Mouse (Mus musculus): Measurements from ENCODE around the gene Nav1. TPM values are rescaled to one million over a fixed set of nuclear protein-coding genes. Genes with fewer than 3 reads are reported as not detected.

Gene Nav1
- polyA plus RNA-seq, 1 experiment from 2014 or later = 48.8 TPM

- H3K27ac ChIP-seq (ENCODE audit: low read depth, low read length) = no peak overlapping the region
- H3K9ac ChIP-seq (ENCODE audit: low read depth, low read length) = no peak overlapping the region
- H3K27me3 ChIP-seq (replicated peaks; ENCODE audit: control insufficient read depth, insufficient read depth, low read length) = no peaks in the 10 kb centered on the region
- no peak for ATAC-seq
- 51% methylated on average over 3 of the region's 3 CpGs for WGBS
- no peaks in the 10 kb centered on the region for H3K9me3 ChIP-seq (ENCODE audit: control insufficient read depth, low read length)
- H3K4me2 ChIP-seq (ENCODE audit: low read length) = no peak overlapping the region
- H3K36me3 ChIP-seq (ENCODE audit: control insufficient read depth, insufficient read depth, low read length) = no peaks in the 10 kb centered on the region
- no peak overlapping the region for H3K4me3 ChIP-seq (ENCODE audit: low read length)
- peaks cover 52% of the 10 kb centered on the region for H3K4me1 ChIP-seq (ENCODE audit: control insufficient read depth, insufficient read depth, low read depth, low read length)
These were observed 56.2 kb downstream of the Nav1 start for GRCm38 (mm10) chr1:135550886-135551285.

GRCm38 (mm10) chr1:135548750-135549149 lies 58.3 kb downstream of the Nav1 start:
- no peaks in the 10 kb centered on the region for H3K9me3 ChIP-seq (ENCODE audit: control insufficient read depth, low read length)
- peaks cover 47% of the 10 kb centered on the region for H3K4me1 ChIP-seq (ENCODE audit: control insufficient read depth, insufficient read depth, low read depth, low read length)
- H3K27ac ChIP-seq (ENCODE audit: low read depth, low read length) = peak overlapping the region; percentile 30
- H3K4me2 ChIP-seq (ENCODE audit: low read length) = no peak overlapping the region
- no peaks in the 10 kb centered on the region for H3K36me3 ChIP-seq (ENCODE audit: control insufficient read depth, insufficient read depth, low read length)
- WGBS = 35% methylated on average over 9 of the region's 9 CpGs
- ATAC-seq = peak; percentile 65
- H3K9ac ChIP-seq (ENCODE audit: low read depth, low read length) = peak overlapping the region; percentile 9
- H3K27me3 ChIP-seq (replicated peaks; ENCODE audit: control insufficient read depth, insufficient read depth, low read length) = no peaks in the 10 kb centered on the region
- no peak overlapping the region for H3K4me3 ChIP-seq (ENCODE audit: low read length)

DNA sequence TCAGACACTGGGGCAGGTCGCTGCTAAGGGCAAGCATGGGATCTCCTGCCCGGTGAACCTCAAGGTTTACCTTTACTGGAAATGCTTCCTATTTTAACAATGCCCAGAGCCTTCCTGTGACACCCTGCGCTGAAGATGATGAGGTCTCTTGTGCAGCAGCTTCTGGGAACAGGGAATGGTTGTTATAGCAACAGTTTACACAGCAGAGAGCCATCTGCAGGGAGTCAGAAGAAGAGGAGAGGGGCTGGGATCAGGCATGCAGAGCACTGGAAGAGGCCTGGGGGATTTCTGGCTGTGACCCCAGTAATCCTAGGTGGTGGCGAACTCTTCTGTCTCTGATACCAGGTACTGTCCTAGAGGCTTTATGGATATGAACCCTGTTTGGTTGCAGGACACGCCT lies 61.0 kb downstream of the Nav1 start:
- Histone ChIP-seq H3K4me2 (ENCODE audit: low read length) (no peak overlapping the region), H3K9me3 (ENCODE audit: control insufficient read depth, low read length) (no peaks in the 10 kb centered on the region), H3K27ac (ENCODE audit: low read depth, low read length) (peak overlapping the region; percentile 14; the same call in 1 of the 2 replicates), H3K9ac (ENCODE audit: low read depth, low read length) (no peak overlapping the region), H3K4me1 (ENCODE audit: control insufficient read depth, insufficient read depth, low read depth, low read length) (peaks cover 37% of the 10 kb centered on the region), H3K27me3 (replicated peaks; ENCODE audit: control insufficient read depth, insufficient read depth, low read length) (no peaks in the 10 kb centered on the region), H3K36me3 (ENCODE audit: control insufficient read depth, insufficient read depth, low read length) (no peaks in the 10 kb centered on the region), H3K4me3 (ENCODE audit: low read length) (no peak overlapping the region)
- WGBS = 49% methylated on average over 5 of the region's 5 CpGs
- ATAC-seq = no peak

DNA sequence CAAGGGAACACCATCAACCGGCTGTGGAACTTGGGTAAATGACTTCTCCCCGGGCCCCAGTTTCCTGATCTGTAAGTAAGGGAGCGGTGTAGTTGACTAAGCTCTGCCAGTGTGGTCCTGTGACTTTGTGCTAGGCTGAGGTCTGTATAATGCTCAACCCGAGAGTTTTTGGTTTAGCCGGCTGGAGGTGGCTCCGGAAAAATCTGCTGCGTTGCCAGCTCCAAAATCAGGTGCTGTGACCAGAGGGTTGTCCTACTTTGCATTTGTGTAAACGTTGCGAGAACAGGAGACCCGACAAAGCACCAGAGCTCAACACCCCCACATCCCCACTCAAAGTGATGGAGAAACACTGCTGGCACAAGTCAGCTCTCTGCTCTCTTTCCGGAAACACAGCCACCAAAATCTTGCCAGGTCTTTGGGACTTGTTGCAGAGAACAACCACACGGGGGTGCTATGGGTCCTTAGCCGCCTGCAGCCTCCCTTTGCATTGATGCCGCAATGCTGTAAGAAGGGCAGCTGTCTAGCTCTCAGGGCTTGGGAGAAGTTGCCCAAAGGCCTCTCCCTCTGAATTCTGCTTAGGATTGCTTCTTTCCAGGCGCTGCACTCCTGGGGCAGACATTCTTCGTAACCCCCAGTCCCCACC lies 62.5 kb downstream of the Nav1 start:
- 40% methylated on average over 16 of the region's 16 CpGs for WGBS
- Histone ChIP-seq H3K27me3 (replicated peaks; ENCODE audit: control insufficient read depth, insufficient read depth, low read length) (no peaks in the 10 kb centered on the region), H3K4me1 (ENCODE audit: control insufficient read depth, insufficient read depth, low read depth, low read length) (peaks cover 32% of the 10 kb centered on the region), H3K9ac (ENCODE audit: low read depth, low read length) (0 out of 2 replicates have a peak overlapping the region, but pooled peaks have one; percentile 16), H3K4me2 (ENCODE audit: low read length) (no peak overlapping the region), H3K36me3 (ENCODE audit: control insufficient read depth, insufficient read depth, low read length) (no peaks in the 10 kb centered on the region), H3K27ac (ENCODE audit: low read depth, low read length) (peak overlapping the region; percentile 36), H3K9me3 (ENCODE audit: control insufficient read depth, low read length) (no peaks in the 10 kb centered on the region), H3K4me3 (ENCODE audit: low read length) (no peak overlapping the region)
- peak; percentile 28; the same call in 1 of the 2 replicates for ATAC-seq

DNA sequence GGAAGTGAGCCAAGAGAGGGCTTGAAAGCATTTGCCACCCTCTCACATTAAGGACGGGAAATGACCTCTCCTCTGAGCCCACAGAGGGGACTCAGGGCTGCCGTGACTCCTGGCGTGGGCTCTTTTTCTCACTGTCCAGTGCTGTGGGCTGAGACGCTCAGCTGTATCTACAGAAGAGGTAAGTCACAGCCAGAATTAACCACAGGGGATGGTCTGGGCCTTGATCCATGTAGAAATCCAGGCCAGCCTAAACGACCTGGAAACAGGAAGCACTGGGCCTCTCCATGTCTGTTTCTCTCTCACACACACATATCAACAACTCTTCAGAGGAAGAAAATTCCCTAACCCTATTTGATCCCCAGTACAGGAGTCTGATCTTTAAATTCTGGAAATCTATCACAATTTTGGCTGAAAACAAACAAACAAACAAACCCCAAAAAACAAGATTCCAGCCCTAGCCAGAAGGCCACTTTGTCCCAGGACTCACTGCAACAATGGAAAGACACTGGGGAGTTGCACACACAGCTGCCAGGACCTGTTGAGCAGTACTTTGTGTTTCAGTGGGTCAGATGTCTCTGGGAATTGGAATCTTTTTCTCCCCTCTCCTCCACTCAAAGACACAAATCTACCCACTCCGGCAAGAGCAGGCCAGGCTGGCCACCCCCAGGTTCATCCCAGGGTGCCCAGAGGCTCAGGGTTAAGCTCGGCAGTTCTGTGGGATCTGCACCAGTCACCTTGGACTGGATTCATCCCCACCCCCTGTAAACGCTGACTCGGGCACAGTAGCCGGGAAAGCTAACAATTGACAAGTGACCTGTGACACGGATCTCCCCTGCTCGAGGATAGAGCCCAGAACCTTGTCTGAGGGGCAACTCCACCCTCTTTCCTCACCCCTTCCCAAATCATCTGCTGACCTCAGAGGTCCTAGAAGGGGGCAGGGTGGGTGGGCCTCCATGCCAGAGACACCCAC lies 64.0 kb downstream of the Nav1 start:
- H3K9ac ChIP-seq (ENCODE audit: low read depth, low read length) = peak overlapping the region; percentile 6
- 0 out of 2 replicates have a peak overlapping the region, but pooled peaks have one; percentile 40 for H3K27ac ChIP-seq (ENCODE audit: low read depth, low read length)
- no peak for ATAC-seq
- H3K36me3 ChIP-seq (ENCODE audit: control insufficient read depth, insufficient read depth, low read length) = no peaks in the 10 kb centered on the region
- H3K9me3 ChIP-seq (ENCODE audit: control insufficient read depth, low read length) = no peaks in the 10 kb centered on the region
- H3K4me1 ChIP-seq (ENCODE audit: control insufficient read depth, insufficient read depth, low read depth, low read length) = peaks cover 19% of the 10 kb centered on the region
- no peak overlapping the region for H3K4me2 ChIP-seq (ENCODE audit: low read length)
- H3K4me3 ChIP-seq (ENCODE audit: low read length) = no peak overlapping the region
- no peaks in the 10 kb centered on the region for H3K27me3 ChIP-seq (replicated peaks; ENCODE audit: control insufficient read depth, insufficient read depth, low read length)
- WGBS = 47% methylated on average over 12 of the region's 12 CpGs

GRCm38 (mm10) chr1:135542080-135542479 lies 65.0 kb downstream of the Nav1 start:
- no peak for ATAC-seq
- H3K4me3 ChIP-seq (ENCODE audit: low read length) = no peak overlapping the region
- H3K36me3 ChIP-seq (ENCODE audit: control insufficient read depth, insufficient read depth, low read length) = no peaks in the 10 kb centered on the region
- no peaks in the 10 kb centered on the region for H3K27me3 ChIP-seq (replicated peaks; ENCODE audit: control insufficient read depth, insufficient read depth, low read length)
- H3K4me1 ChIP-seq (ENCODE audit: control insufficient read depth, insufficient read depth, low read depth, low read length) = peaks cover 18% of the 10 kb centered on the region
- WGBS = 84% methylated on average over 9 of the region's 9 CpGs
- H3K4me2 ChIP-seq (ENCODE audit: low read length) = no peak overlapping the region
- H3K9me3 ChIP-seq (ENCODE audit: control insufficient read depth, low read length) = no peaks in the 10 kb centered on the region
- no peak overlapping the region for H3K9ac ChIP-seq (ENCODE audit: low read depth, low read length)
- H3K27ac ChIP-seq (ENCODE audit: low read depth, low read length) = no peak overlapping the region

DNA sequence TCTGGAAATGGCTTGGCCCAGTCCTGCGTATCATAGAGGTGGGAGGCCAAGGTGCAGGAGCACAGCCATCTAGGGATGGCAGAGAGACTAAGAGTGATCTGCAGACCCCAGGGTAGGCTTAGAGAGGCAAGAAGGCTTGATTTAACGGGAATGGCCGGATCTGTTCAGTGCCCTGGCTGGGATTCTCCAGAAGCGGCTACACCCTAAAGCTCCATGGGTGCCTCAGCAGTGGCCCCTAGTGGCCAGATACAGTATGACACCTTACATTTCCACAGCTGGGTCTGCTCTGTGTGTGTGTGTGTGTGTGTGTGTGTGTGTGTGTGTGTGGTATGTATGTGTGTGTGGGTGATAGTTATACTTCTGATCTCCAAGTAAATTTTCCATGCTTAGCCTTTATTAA lies 66.8 kb downstream of the Nav1 start:
- Histone ChIP-seq H3K27me3 (replicated peaks; ENCODE audit: control insufficient read depth, insufficient read depth, low read length) (no peaks in the 10 kb centered on the region), H3K27ac (ENCODE audit: low read depth, low read length) (no peak overlapping the region), H3K9me3 (ENCODE audit: control insufficient read depth, low read length) (no peaks in the 10 kb centered on the region), H3K4me3 (ENCODE audit: low read length) (no peak overlapping the region), H3K4me2 (ENCODE audit: low read length) (no peak overlapping the region), H3K4me1 (ENCODE audit: control insufficient read depth, insufficient read depth, low read depth, low read length) (peaks cover 9% of the 10 kb centered on the region), H3K36me3 (ENCODE audit: control insufficient read depth, insufficient read depth, low read length) (peaks cover 2% of the 10 kb centered on the region; the same call in 1 of the 2 replicates), H3K9ac (ENCODE audit: low read depth, low read length) (peak overlapping the region; percentile 8; the same call in 1 of the 2 replicates)
- WGBS = 25% methylated on average over 4 of the region's 4 CpGs
- peak; percentile 59 for ATAC-seq

DNA sequence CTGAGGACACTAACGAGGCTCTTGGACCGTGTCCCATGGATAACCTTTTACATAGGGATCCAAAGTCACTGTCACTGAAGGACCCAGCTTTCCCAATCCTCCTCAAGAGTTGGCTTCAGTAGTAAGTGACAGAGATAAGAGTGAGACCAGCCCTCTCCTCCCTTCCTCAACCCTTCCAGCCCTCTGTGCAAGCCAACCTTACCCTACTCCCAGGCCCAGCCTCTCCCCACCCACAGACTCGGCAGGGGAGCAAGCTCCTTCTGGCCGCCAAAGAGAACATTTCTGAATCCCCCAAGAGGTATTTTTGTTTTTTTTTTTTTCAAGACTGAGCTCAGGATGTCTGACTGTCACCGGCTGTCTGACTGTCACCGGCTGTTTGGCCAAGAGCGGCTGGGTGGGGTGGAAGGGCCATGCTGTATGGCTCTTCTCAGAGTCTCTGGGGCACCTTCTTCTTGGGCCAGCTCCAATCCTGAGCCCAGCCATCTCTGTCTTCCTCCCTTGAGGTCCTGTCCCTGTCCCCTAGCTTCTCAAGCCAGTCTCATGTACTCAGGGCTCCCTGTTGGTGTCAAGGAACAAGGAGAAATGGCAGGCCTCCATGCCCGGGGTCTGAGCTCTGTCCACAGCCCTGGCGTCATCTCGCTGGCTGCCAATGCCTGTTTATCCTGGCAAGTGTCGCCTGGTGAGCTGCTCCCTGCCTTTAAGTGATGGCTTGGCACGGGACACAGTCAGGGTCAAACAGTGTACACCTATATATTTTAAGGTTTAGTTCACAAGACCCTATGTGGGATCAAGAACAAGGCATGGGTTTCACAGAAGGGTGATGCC lies 68.4 kb downstream of the Nav1 start:
- WGBS = 76% methylated on average over 12 of the region's 12 CpGs
- Histone ChIP-seq H3K36me3 (ENCODE audit: control insufficient read depth, insufficient read depth, low read length) (peaks cover 5% of the 10 kb centered on the region; the same call in 1 of the 2 replicates), H3K9me3 (ENCODE audit: control insufficient read depth, low read length) (no peaks in the 10 kb centered on the region), H3K9ac (ENCODE audit: low read depth, low read length) (no peak overlapping the region), H3K4me1 (ENCODE audit: control insufficient read depth, insufficient read depth, low read depth, low read length) (no peaks in the 10 kb centered on the region; the same call in 1 of the 2 replicates), H3K27me3 (replicated peaks; ENCODE audit: control insufficient read depth, insufficient read depth, low read length) (no peaks in the 10 kb centered on the region), H3K4me2 (ENCODE audit: low read length) (no peak overlapping the region), H3K4me3 (ENCODE audit: low read length) (no peak overlapping the region), H3K27ac (ENCODE audit: low read depth, low read length) (no peak overlapping the region)
- ATAC-seq = no peak
